Mouse (Mus musculus): Measurements from ENCODE around the gene Atp5d.
"Not testable (repeated sequence)": the region's sequence is repeated elsewhere in the genome, so short reads cannot be mapped to it uniquely, and the experiment has no call there.

The Atp5d gene

GRCm38 (mm10) chr10:80153713-80154112, 15.3 kb downstream of the Atp5d start:
- no peak for DNase-seq (ENCODE audit: low read depth, low spot score)

DNA sequence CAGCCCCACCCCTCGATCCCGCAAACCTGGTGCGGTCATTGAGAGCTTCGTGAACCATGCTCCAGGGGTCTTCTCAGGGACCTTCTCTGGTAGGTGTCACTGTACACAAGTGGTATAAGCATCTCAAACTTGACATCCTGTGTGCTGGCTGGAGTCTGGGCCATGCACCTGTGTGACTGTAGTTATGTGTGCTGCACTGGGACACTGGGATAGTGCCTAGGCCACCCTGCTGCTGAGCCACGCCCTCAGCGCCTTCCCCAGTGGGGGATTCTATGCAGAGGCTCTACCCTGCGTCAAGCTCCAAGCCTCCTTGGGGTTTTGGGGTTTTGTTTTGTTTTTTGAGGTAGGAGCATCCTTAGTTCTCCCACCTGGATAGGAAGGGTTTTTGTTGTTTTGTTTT, 16.0 kb downstream of the Atp5d start:
- no peak for DNase-seq (ENCODE audit: low read depth, low spot score)

DNA sequence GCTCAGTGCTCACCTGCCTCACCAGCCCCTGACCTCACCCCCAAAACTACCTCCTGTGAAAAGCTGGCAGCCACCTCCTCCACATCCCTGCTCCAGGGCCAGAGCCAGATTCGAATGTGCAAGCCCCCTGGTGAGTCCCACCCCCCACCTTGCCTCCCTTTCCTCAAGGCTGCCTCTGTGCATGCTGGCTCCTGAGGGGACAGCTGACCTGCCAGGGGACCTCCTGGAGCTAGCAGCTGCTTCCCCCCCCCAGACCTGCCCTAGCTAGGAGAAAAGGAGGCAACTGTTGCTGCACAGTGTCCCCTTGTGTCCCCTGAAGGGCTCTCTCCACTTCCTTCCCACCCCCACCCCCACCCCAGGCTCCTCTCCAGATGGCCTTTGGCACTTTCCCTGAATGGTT, 16.8 kb downstream of the Atp5d start:
- no peak for DNase-seq (ENCODE audit: low read depth, low spot score)

- DNase-seq (ENCODE audit: low read depth, low spot score), result peak; percentile 72
These were observed 17.7 kb downstream of the Atp5d start for GRCm38 (mm10) chr10:80156002-80156751.

DNA sequence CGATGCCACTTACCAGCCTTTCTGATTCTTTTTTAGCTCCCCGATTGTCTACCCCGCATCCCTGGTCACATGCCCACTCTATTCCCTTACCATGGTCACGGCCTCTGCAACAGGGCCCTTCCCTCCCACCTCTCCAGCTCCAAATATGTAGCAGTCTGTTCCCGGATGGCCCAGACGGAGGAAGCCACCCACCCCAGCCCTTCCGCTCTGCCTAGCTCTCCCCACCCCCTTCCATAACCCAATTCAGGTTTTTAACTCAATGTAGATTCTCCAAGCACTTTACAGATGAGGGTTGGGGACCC, 18.3 kb downstream of the Atp5d start:
- DNase-seq (ENCODE audit: low read depth, low spot score), result peak; percentile 68

DNA sequence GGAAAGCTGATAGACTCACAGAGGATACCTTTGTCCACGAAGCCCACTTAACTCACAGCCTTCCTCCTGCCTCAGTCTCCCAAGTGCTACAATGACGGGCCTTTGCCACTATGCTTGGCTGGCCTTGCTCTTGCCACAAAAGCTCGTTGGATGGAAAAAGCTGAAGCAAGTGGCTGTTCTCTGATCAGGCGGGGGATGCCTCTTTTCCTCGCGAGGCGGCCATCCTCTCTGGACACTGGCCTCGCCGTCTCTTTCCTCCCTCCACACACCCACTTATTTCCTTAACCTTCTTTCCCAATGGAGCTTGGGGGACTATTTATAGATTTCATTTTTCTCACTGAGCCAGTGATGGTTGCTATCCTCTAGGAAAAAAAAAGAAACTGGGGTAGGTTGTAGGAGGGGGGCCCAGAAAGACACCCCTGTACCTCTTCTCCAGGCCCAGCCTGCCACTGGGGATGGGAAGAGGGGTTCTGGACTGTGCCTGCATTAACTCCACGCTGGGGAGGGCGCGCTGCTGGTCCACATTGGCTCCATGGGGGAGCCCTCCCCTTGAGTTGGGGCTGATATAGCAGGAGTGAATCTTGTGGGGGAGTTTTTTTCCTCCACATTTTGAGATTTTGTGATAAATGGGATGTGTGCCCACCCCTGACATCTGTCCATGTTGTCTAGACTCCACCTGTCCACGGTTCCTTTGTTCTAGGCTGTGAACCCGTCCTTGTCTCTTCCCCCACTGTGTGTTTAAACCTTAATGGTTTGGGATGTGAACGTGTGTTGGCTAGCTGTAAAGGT, 18.9 kb downstream of the Atp5d start:
- no peak for DNase-seq (ENCODE audit: low read depth, low spot score)

GRCm38 (mm10) chr10:80158307-80158986, 20.0 kb downstream of the Atp5d start:
- DNase-seq (ENCODE audit: low read depth, low spot score), result no peak

GRCm38 (mm10) chr10:80159021-80159560, 20.7 kb downstream of the Atp5d start:
- no peak for DNase-seq (ENCODE audit: low read depth, low spot score)

- DNase-seq (ENCODE audit: low read depth, low spot score), result peak; percentile 99
These were observed 21.4 kb downstream of the Atp5d start for GRCm38 (mm10) chr10:80159561-80160454.

DNA sequence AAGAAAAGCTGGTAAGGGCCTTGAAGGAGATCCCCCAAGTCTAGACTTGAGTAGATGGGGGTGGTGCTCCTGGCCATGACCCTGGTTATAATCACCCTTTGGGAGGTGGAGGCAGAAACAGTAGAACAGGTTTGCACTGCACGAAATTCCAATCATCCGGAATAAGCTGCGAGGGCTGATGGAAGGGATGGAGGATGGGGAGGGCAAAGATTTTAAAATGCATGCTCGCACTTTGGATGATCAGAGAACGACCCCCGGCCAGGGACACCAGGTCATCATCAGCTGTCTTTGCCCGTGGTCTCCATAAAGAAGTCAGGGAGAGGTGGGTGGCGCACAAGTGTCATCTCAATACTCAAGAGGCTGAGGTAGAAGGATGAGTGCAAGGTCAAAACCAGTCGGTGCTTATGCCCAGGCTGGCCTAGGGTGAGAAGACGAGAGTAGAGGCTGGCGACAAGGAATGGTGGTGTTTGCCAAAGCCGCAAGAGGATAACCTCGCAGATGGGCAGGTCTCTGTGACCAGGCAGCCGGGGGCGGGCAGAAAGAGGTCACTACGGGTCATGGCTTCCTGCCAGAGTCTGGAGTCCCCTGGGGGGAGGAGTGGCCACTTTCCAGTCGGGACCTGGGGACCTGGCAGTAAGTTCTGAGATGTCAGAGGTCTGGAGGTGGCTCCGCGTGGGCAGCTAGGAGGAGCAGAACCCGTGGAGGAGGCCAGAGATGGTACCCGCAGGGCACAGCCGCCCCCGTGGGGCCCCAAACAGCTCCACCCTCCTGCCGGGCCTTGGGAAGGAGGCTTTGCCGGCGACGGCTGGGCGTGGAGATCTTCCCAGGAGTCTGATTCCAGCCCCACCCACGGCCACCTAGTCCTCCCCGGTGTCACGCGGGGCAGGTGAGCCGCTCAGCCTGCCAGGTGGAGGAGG, 22.3 kb downstream of the Atp5d start:
- no peak for DNase-seq (ENCODE audit: low read depth, low spot score)

DNA sequence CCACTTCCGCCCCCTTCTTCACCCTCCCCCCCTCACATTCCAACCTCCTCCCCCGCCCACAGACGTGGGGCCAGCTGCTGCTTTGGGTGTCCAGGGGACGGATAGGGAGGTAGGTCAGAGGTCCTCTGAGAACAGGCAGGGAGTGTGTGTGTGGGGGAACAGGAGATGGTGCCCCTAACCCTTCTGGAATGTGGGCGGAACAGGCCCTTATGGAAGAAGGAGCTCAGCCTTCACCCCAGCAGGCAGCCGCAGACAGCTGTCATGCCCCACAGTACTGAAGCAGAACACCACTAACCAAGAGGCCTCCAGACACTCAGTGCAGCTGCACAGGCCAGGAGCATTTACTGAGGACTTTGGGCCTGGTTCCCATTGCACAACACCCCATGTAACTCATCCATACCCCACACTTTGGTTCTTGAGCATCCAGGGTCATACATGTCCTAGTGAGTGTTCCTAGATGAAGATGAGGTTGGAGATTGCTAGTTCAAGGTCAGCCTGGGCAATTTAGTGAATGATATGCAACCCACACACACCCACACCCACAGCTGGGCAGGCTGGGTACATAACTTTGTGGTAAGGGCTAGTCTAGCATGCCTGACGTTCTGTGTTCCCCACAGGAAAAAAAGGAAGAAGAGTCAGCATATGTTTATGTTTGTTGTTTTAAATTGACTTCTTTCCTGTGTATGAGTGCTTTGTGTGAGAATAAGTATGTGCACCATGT, 23.2 kb downstream of the Atp5d start:
- DNase-seq (ENCODE audit: low read depth, low spot score), result no peak

GRCm38 (mm10) chr10:80162243-80162608, 23.8 kb downstream of the Atp5d start:
- DNase-seq (ENCODE audit: low read depth, low spot score), result no peak

- DNase-seq (ENCODE audit: low read depth, low spot score), result no peak
These were observed 24.4 kb downstream of the Atp5d start for GRCm38 (mm10) chr10:80162716-80163299.

GRCm38 (mm10) chr10:80163721-80164120, 25.3 kb downstream of the Atp5d start:
- DNase-seq (ENCODE audit: low read depth, low spot score), result peak; percentile 72

GRCm38 (mm10) chr10:80164161-80164997, 25.9 kb downstream of the Atp5d start:
- peak; percentile 20 for DNase-seq (ENCODE audit: low read depth, low spot score)

DNA sequence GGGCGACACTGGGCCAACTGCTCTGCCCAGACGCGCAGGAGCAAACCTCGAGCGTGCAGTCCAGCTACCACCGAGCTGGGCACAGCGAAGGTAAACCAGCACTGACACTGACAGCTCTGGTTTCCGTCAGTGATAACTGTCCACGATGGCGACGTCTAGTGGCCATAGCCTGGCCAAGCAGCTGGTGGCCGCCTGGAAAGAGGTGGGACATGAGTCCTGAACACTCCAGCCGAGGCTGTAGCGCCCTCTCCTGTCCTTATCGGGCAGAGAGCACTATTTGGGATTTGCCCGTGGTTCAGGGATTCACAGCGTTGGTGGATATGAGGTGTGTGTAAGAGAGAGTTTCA, 26.5 kb downstream of the Atp5d start:
- no peak for DNase-seq (ENCODE audit: low read depth, low spot score)

DNA sequence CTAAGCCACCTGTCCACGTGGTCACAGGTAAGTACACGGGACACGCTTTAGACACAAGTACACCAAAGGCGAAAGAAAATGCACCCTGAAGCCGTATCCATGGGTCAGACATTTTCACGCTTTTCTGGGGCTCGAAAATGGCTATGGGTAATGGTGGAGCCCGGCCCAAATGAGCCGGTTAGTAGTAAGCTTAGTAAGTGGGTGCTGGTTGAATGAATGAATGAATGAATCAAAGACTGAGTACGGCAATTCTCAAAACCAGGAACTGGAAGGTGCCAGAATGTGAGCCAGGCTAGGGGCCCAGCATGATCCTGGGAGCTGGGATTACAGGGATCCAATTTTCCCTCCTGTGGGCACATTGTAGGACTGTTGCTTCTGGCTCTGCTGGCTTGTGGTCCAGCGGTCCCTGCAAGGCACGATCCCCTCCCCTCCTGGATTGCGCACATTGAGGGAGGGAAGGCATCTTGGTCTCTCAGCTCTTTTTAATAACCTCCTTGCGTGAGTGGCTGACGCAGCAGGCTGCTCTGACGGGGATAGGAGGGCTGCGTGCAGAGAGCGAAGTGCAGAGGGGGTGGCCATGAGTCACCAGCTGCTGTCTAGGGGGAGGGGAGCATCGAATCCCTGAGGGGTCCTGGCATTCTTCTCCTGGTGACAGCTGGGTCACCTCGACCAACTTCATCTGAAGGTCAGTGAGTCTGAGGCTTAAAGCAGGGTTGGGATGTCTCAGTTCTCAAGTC, 27.1 kb downstream of the Atp5d start, which contains the start of gene Cirbp:
Cirbp (plus strand) TSS at position 594 of the 737 bp plus-strand sequence.
- peak; percentile 70 for DNase-seq (ENCODE audit: low read depth, low spot score)

DNA sequence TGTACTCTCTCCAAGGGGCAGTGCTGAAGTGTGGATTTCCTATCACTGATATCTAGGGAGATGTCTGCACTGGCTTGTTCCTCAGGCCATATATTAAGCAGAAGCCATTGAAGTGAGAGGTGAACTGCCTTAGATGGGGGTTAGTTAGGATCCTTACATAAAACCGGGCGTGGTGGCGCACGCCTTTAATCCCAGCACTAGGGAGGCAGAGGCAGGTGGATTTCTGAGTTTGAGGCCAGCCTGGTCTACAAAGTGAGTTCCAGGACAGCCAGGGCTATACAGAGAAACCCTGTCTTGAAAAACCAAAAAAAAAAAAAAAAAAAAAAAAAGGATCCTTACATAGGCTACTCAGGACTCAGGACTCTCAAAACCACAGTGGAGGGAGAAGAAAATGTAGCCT, 27.7 kb downstream of the Atp5d start:
- DNase-seq (ENCODE audit: low read depth, low spot score), result not testable (repeated sequence)

Measured in brain, adult 2 months (tissue).